Mouse (Mus musculus): ENCODE results near the gene Sohlh2.
"Not testable (repeated sequence)": the region's sequence is repeated elsewhere in the genome, so short reads cannot be mapped to it uniquely, and the experiment has no call there.

Gene Sohlh2

GRCm38 (mm10) chr3:55181766-55182165, at the start of gene Sohlh2:
Gene Sohlh2, plus strand, starts transcription at chr3:55182028.
- DNase-seq (ENCODE audit: inconsistent ontology term): no peak

- DNase-seq (ENCODE audit: inconsistent ontology term): no peak
Observed at GRCm38 (mm10) chr3:55137039-55137438, 44.8 kb upstream of the Sohlh2 start, which contains the start of gene Ccdc169. Gene Ccdc169, plus strand, starts transcription at chr3:55137339.

- no peak for DNase-seq (ENCODE audit: inconsistent ontology term)
Observed at GRCm38 (mm10) chr3:55139837-55140236, 42.0 kb upstream of the Sohlh2 start.

- no peak for DNase-seq (ENCODE audit: inconsistent ontology term)
Observed at GRCm38 (mm10) chr3:55141401-55141800, 40.4 kb upstream of the Sohlh2 start.

DNA sequence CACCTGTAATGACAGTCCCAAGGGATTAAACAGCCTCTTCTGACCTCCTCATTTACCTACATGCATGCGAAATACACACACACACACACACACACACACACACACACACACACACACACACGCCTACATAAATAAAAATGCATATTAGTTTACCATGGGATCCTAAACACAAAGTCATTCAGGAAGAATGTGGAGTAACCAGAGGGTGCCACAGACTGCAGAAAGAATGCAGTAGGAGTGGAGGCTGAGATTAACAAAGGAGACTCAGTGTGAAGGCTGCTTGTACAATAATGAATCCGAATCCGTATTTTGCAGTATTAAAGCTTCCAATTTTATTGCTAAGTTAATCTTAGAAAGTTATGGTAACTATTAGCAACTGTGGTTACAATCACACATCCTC, 36.9 kb upstream of the Sohlh2 start:
- peak; percentile 52 for DNase-seq (ENCODE audit: inconsistent ontology term)

GRCm38 (mm10) chr3:55146441-55146840, 35.4 kb upstream of the Sohlh2 start:
- no peak for DNase-seq (ENCODE audit: inconsistent ontology term)

DNA sequence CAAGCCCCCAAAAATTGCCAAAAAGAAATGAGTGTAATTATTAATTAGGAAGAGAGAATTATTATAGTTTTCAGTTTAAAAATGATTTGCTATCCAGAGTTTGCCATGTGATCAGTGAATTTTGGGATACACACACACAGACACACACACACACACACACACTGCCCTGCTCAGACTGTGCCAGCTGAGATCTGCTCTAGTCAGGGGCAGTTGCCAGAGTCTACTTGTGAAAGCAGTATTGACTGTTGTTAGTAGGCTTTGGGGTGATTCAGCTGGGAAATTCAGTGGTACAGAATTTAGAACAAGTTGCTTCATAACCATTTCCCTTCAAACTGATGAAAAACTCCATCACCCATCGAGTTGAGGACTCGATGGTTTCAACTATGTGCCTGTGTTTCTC, 34.7 kb upstream of the Sohlh2 start:
- no peak for DNase-seq (ENCODE audit: inconsistent ontology term)

GRCm38 (mm10) chr3:55148091-55148490, 33.7 kb upstream of the Sohlh2 start:
- peak; percentile 42 for DNase-seq (ENCODE audit: inconsistent ontology term)

GRCm38 (mm10) chr3:55151656-55152433, 30.0 kb upstream of the Sohlh2 start:
- DNase-seq (ENCODE audit: inconsistent ontology term): peak; percentile 36

GRCm38 (mm10) chr3:55152673-55153334, 29.0 kb upstream of the Sohlh2 start:
- DNase-seq (ENCODE audit: inconsistent ontology term): no peak

GRCm38 (mm10) chr3:55154163-55154562, 27.7 kb upstream of the Sohlh2 start:
- DNase-seq (ENCODE audit: inconsistent ontology term): no peak

GRCm38 (mm10) chr3:55157413-55157812, 24.4 kb upstream of the Sohlh2 start:
- DNase-seq (ENCODE audit: inconsistent ontology term): no peak

DNA sequence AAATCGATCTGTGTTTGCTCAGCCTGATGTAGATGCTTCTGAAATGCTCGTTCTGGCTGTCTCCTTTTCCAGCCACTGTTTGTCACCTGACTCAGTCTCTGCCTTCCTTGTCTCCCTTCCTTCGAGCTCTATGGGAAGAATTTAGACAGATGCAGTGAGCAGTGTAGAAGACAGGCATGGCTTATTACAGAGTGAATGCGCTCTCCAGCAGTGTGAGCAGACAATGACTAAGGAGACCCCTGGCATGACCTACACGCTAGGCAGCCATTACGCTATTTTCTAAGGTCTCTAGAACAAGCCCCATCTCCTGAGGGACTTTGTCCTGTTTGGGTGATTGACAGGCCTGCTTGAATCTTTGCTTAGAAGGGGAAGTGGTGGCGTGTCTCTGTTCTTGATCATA, 20.7 kb upstream of the Sohlh2 start:
- DNase-seq (ENCODE audit: inconsistent ontology term): no peak

DNA sequence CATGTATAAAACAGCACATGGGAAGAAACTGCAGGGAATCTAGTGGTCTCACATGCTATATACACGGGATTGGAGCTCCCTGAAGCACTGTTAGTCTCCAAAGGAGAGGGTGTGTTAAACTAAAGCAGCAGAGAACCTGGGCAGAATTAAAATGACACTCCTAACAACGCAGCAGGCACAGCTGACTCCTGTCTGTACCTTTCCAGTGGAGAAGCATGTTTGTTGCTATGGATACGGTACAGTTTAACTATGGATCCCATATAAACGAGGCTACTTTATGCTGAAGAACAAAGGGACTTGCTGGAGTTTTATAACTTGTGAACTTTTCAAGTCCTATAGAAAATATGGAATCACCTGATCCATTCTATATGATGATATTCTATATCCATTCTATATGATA, 18.3 kb upstream of the Sohlh2 start:
- no peak for DNase-seq (ENCODE audit: inconsistent ontology term)

DNA sequence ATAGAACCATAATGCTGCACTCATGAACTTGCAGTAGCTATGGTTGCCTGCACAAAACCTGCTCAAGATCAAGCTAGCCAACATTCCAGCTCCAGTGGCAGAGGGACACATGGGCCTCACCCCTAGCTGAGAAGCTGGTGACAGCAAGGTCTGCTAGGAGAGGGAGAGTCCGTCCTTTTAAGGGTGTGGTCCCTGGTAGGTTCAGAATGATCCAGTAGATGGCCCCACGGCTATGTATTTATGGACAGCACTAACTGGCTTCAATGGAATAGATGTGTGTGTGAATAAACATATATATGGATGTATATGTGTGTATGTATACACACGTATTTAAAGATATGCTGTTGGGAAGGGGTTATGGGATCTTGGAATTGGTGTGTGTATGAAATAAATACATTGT, 9.3 kb upstream of the Sohlh2 start:
- DNase-seq (ENCODE audit: inconsistent ontology term): no peak

- no peak for DNase-seq (ENCODE audit: inconsistent ontology term)
Observed at GRCm38 (mm10) chr3:55177271-55177670, 4.6 kb upstream of the Sohlh2 start.

GRCm38 (mm10) chr3:55191668-55192067, 9.8 kb downstream of the Sohlh2 start:
- DNase-seq (ENCODE audit: inconsistent ontology term): no peak

DNA sequence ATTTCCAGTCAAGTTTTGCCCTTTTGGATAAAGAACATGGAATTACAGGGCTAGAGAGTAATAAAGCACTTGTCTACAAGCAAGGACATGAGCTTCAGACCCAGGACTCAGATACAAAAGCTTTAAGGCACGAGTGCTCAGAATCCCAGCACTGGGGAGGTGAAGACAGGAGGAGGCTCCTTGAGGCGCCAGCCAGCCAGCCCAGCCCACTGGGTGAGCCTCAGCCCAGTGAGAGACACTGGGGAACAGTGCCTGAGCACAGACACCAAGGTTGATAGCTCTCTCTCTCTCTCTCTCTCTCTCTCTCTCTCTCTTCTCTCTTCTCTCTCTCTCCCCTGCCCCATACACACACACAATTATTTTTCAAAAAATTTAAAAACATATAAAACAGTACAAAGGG, 11.5 kb downstream of the Sohlh2 start:
- DNase-seq (ENCODE audit: inconsistent ontology term): no peak

DNA sequence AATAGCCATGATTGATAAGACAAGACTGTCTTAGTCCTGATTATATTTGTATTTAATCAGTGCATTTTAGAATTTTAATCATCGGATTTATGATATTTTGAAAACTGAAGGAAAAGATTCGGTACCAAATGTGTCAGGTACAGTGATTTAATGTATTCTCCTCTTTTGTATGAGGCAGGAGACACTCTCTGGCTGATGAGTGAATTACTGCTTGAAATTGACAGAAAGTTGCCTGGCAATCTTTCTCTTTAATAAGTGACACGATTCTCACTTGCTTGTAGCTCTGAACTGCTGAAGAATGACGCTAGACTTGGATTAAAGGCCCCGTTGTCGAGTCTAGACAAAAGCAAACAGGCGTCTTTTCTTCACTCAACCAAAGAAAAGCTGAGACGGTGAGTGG, 13.0 kb downstream of the Sohlh2 start:
- no peak for DNase-seq (ENCODE audit: inconsistent ontology term)

DNA sequence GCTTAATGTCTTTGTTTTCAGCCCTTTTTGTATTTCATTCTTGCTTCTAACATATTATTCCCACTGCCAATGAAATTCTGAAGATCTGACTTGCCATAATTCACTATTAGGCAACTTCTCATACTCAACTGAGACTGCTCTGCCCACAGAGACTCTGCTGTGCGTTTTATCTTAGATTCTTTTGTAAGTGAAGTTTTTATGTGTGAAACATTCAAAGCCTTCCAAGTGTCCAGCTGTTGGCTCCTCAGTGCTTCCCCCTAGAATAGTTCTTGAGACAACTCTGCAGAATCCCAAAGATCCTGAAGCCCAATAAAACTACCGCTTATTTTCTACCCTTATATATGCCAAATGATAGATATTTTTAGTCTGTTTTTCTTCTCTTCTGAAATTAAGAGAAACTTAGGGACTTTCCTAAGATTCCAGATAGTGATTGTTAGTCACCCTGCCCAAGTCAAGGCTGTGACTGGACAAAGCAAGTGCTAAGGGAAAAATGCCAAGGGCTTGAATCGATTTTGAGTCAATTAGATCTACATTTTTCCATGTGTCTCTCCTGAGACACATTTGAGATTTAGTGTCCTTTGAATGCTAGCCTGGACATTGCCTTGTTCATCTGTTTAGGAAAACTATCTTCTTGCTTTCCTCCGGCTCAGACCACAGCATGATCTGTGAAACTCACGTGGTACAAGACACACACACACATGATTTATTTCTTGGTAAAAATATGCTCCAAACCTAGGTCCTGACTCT, 13.9 kb downstream of the Sohlh2 start:
- no peak for DNase-seq (ENCODE audit: inconsistent ontology term)

- no peak for DNase-seq (ENCODE audit: inconsistent ontology term)
Observed at GRCm38 (mm10) chr3:55196328-55196710, 14.5 kb downstream of the Sohlh2 start.

GRCm38 (mm10) chr3:55203621-55204020, 21.8 kb downstream of the Sohlh2 start:
- DNase-seq (ENCODE audit: inconsistent ontology term): not testable (repeated sequence)

DNA sequence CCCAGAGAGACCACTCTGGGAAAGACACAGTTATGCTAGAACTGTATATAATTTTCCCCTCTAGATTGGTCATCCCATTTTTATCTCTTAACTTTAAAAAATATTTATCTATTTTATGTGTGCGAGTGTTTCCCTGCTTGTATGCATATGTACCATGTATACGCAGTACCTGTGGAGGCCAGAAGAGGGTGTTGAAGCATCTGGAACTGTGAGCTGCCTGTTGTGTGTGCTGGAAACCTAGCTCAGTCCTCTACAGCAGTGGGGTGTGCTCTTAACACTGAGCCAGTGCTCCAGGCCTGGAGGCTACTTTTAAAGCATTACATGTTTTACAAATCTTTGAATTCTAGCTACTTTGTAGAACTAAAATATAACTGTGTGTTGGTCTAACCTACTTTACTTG, 24.6 kb downstream of the Sohlh2 start:
- DNase-seq (ENCODE audit: inconsistent ontology term): no peak
